Mouse (Mus musculus): ENCODE data around the gene Slc23a3.

Slc23a3 gene

GRCm38 (mm10) chr1:75133421-75134207, at the start of gene Slc23a3:
TSS of gene Slc23a3 (minus strand) at chr1:75133890.
- DNase-seq (ENCODE audit: low read depth, low spot score), result peak; percentile 55

- no peak for DNase-seq (ENCODE audit: low read depth, low spot score)
Measured at GRCm38 (mm10) chr1:75182160-75182559, 48.5 kb upstream of the Slc23a3 start.

GRCm38 (mm10) chr1:75181377-75181870, 47.7 kb upstream of the Slc23a3 start:
- DNase-seq (ENCODE audit: low read depth, low spot score), result no peak

- DNase-seq (ENCODE audit: low read depth, low spot score), result no peak
Measured at GRCm38 (mm10) chr1:75180741-75181140, 47.1 kb upstream of the Slc23a3 start.

GRCm38 (mm10) chr1:75180105-75180590, 46.5 kb upstream of the Slc23a3 start, which contains the start of gene Abcb6:
TSS of gene Abcb6 (minus strand) at chr1:75180392.
- DNase-seq (ENCODE audit: low read depth, low spot score), result peak; percentile 97

- DNase-seq (ENCODE audit: low read depth, low spot score), result peak; percentile 46
Measured at GRCm38 (mm10) chr1:75179334-75180104, 45.8 kb upstream of the Slc23a3 start.

GRCm38 (mm10) chr1:75168472-75169464, 35.1 kb upstream of the Slc23a3 start, which contains the start of gene Zfand2b:
TSS of gene Zfand2b (plus strand) at chr1:75168646.
- DNase-seq (ENCODE audit: low read depth, low spot score), result peak; percentile 97

GRCm38 (mm10) chr1:75168093-75168471, 34.4 kb upstream of the Slc23a3 start:
- DNase-seq (ENCODE audit: low read depth, low spot score), result no peak

GRCm38 (mm10) chr1:75160256-75160617, 26.5 kb upstream of the Slc23a3 start:
- no peak for DNase-seq (ENCODE audit: low read depth, low spot score)

GRCm38 (mm10) chr1:75159540-75160255, 26.0 kb upstream of the Slc23a3 start:
- DNase-seq (ENCODE audit: low read depth, low spot score), result no peak

- DNase-seq (ENCODE audit: low read depth, low spot score), result no peak
Measured at GRCm38 (mm10) chr1:75158990-75159389, 25.3 kb upstream of the Slc23a3 start.

- no peak for DNase-seq (ENCODE audit: low read depth, low spot score)
Measured at GRCm38 (mm10) chr1:75155837-75156236, 22.1 kb upstream of the Slc23a3 start.

GRCm38 (mm10) chr1:75148727-75149126, 15.0 kb upstream of the Slc23a3 start:
- no peak for DNase-seq (ENCODE audit: low read depth, low spot score)

GRCm38 (mm10) chr1:75147411-75148135, 13.9 kb upstream of the Slc23a3 start:
- no peak for DNase-seq (ENCODE audit: low read depth, low spot score)

GRCm38 (mm10) chr1:75145589-75145988, 11.9 kb upstream of the Slc23a3 start:
- no peak for DNase-seq (ENCODE audit: low read depth, low spot score)

GRCm38 (mm10) chr1:75142301-75143261, 8.9 kb upstream of the Slc23a3 start, which contains the start of the genes Cnppd1 and Retreg2:
TSS of gene Cnppd1 (minus strand) at chr1:75142711.
TSS of gene Retreg2 (plus strand) at chr1:75142778.
- DNase-seq (ENCODE audit: low read depth, low spot score), result peak; percentile 98

GRCm38 (mm10) chr1:75141486-75142190, 7.9 kb upstream of the Slc23a3 start:
- peak; percentile 71 for DNase-seq (ENCODE audit: low read depth, low spot score)
